Mouse (Mus musculus): ENCODE data around the gene Ccdc32. TPM values are rescaled to one million over a fixed set of nuclear protein-coding genes. Genes with fewer than 3 reads are reported as not detected.
A peak's percentile ranks its signal among the peaks of the same experiment; 100 is the strongest.
"Not testable (repeated sequence)": the region's sequence is repeated elsewhere in the genome, so short reads cannot be mapped to it uniquely, and the experiment has no call there.

Gene Ccdc32
- polyA plus RNA-seq, 1 experiment from 2014 or later, result 30.6 TPM

DNA sequence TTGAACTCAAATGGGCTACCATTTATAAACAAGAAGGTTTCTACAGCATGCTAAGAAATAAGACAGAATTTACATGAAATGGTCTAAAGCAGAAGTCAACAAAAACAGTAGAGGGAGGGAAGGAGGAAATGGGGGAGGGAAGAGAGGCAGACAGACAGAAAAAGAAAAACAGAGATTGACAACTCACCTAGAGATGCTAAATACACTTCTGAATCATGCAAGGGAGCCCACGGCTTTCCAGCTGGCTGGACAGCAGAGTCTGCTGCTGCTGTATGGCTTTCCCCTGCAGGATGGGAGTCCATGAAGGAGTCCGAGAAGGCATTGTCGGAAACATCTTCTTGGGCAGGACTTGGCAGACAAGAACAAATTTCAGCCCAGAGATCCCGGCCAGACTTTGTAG is 2.2 kb downstream of the Ccdc32 start:
- Histone ChIP-seq H3K27ac (no peak overlapping the region), H3K4me3 (replicated peaks) (no peak overlapping the region), H3K9me3 (no peaks in the 10 kb centered on the region), H3K4me1 (replicated peaks) (peaks cover 8% of the 10 kb centered on the region), H3K9ac (no peak overlapping the region), H3K4me2 (replicated peaks) (no peak overlapping the region; the same call in 1 of the 2 replicates), H3K36me3 (0 out of 2 replicates have a peak, but pooled peaks cover 7% of the 10 kb centered on the region), H3K27me3 (replicated peaks) (no peaks in the 10 kb centered on the region)
- ATAC-seq, result no peak
- WGBS, result 92% methylated on average over 4 of the region's 4 CpGs

DNA sequence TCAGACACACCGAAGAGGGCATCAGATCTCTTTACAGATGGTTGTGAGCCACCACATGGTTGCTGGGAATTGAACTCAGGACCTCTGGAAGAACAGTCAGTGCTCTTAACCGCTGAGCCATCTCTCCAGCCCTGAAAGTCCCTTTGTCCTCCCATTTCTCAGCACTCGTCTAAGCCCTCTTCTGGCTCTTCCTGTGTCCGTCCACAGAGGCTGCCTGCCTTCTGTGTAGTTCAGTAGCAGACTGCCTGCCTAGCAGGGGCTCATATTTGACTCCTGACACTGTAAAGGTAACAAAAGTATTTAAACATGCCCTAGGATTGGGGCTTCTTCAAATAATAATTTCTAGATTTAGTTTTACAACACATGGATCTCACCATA is 4.0 kb downstream of the Ccdc32 start:
- 77% methylated on average over 4 of the region's 4 CpGs for WGBS
- Histone ChIP-seq H3K9me3 (no peaks in the 10 kb centered on the region), H3K4me1 (replicated peaks) (peaks cover 8% of the 10 kb centered on the region), H3K4me2 (replicated peaks) (no peak overlapping the region), H3K4me3 (replicated peaks) (no peak overlapping the region), H3K9ac (no peak overlapping the region), H3K27me3 (replicated peaks) (no peaks in the 10 kb centered on the region), H3K36me3 (peaks cover 19% of the 10 kb centered on the region; the same call in 1 of the 2 replicates), H3K27ac (no peak overlapping the region)
- no peak for ATAC-seq

DNA sequence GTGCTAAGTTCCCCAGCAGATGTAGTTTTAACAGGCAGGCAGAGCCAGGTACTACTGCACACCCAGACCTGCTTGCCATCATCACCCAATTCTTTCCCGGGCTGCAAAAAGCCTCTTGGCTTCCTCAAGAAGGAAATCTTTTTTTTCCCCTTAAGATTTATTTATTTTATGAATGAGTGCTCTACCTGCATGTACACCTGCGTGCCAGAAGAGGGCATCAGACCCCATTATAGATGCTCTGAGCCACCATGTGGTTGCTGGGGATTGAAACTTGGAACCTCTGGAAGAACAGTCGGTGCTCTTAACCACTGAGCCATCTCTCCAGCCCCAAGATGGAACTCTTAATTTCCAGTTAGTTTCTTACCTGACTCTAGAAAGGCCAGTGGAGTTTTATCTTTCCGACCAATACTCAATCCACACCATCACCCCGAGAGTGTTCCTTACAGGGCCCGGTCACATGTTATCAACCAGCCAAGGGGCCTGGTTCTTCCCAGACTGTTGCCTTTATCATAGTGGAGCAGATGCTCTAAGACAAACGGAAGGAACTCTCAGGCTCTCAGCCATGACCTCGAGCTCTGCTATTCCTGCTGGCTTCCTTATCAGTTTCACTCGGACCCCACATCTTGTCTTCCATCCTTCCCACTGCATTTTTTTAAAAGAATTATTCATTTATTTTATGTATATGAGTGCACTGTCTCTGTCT is 4.5 kb downstream of the Ccdc32 start:
- 72% methylated on average over 9 of the region's 9 CpGs for WGBS
- Histone ChIP-seq H3K4me1 (replicated peaks) (peaks cover 8% of the 10 kb centered on the region), H3K36me3 (peaks cover 19% of the 10 kb centered on the region; the same call in 1 of the 2 replicates), H3K9me3 (no peaks in the 10 kb centered on the region), H3K4me2 (replicated peaks) (no peak overlapping the region), H3K27ac (no peak overlapping the region), H3K4me3 (replicated peaks) (no peak overlapping the region), H3K9ac (no peak overlapping the region), H3K27me3 (replicated peaks) (no peaks in the 10 kb centered on the region)
- ATAC-seq, result no peak

DNA sequence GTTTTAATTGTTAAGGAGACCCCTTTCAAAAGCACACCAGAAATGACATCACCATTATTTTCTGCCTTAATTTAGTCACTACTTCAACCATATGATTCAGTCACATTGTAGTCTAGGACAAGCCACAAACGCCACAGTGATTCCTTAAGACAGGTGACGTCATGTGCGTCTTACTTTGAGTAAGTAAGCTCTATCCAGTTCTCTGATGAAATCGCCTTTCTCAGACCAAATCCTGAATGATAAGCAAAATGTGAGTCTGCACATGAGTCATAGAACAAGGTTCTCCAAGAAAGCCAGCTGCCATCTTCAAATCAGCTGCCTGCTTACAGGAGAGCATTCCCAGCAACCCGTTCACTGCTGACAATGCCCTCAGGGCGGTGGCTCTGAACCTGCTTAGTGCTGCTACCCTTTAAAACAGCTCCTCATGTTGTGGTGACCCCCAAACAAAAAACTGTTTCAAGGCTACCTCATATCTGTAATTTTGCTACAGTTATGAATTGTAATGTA is 6.0 kb downstream of the Ccdc32 start:
- Histone ChIP-seq H3K4me1 (replicated peaks) (peaks cover 8% of the 10 kb centered on the region; the same call in 1 of the 2 replicates), H3K27me3 (replicated peaks) (no peaks in the 10 kb centered on the region), H3K4me3 (replicated peaks) (no peak overlapping the region), H3K9ac (no peak overlapping the region), H3K36me3 (peaks cover 19% of the 10 kb centered on the region; the same call in 1 of the 2 replicates), H3K4me2 (replicated peaks) (no peak overlapping the region), H3K9me3 (no peaks in the 10 kb centered on the region), H3K27ac (no peak overlapping the region)
- WGBS, result 95% methylated on average over 6 of the region's 6 CpGs
- no peak for ATAC-seq

DNA sequence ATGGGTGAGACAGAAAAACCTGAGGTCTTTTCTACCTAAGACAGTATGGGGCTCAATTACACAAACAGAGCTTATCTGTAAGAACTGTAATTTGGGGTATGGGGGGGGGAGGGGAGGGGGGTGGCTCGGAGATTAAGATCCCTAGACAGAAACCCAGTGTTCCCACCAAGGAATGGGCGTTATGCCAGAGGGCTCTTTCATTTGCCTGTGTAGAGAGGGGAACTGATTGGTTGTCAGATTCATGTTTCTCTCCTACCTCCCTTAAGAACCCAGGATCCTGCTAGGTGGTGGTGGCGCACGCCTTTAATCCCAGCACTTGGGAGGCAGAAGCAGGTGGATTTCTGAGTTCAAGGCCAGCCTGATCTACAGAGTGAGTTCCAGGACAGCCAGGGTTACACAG is 9.7 kb downstream of the Ccdc32 start:
- Histone ChIP-seq H3K4me2 (replicated peaks) (no peak overlapping the region), H3K9me3 (no peaks in the 10 kb centered on the region), H3K27me3 (replicated peaks) (no peaks in the 10 kb centered on the region), H3K4me3 (replicated peaks) (no peak overlapping the region), H3K9ac (no peak overlapping the region), H3K4me1 (replicated peaks) (peaks cover 8% of the 10 kb centered on the region; the same call in 1 of the 2 replicates), H3K36me3 (peaks cover 19% of the 10 kb centered on the region; the same call in 1 of the 2 replicates), H3K27ac (no peak overlapping the region)
- 62% methylated on average over 4 of the region's 4 CpGs for WGBS
- ATAC-seq, result no peak

DNA sequence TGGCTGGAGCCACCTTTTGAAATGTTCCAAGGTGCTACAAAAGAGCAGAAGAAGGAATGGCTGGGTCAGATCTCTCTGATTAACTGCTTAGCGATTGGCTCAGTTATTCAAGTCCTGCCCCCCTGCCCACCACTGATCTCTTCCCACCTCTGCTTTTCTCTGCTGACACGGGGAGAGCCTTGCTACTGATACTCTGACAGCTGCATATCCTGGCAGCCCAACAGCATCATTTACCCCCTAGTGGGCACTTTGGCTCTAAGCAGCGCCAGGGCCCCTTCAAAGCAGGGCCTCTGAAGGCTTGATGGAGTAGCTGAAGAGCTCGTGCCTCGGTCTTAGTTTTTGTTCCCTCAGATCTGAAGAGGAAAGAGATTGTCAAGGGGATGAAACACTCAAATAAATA is 10.1 kb downstream of the Ccdc32 start:
- Histone ChIP-seq H3K36me3 (peaks cover 19% of the 10 kb centered on the region; the same call in 1 of the 2 replicates), H3K27ac (peak overlapping the region; percentile 70), H3K4me2 (replicated peaks) (peak overlapping the region; percentile 37), H3K9ac (no peak overlapping the region), H3K27me3 (replicated peaks) (no peaks in the 10 kb centered on the region), H3K9me3 (no peaks in the 10 kb centered on the region), H3K4me1 (replicated peaks) (peaks cover 8% of the 10 kb centered on the region; the same call in 1 of the 2 replicates), H3K4me3 (replicated peaks) (no peak overlapping the region)
- no peak for ATAC-seq
- 27% methylated on average over 5 of the region's 5 CpGs for WGBS

DNA sequence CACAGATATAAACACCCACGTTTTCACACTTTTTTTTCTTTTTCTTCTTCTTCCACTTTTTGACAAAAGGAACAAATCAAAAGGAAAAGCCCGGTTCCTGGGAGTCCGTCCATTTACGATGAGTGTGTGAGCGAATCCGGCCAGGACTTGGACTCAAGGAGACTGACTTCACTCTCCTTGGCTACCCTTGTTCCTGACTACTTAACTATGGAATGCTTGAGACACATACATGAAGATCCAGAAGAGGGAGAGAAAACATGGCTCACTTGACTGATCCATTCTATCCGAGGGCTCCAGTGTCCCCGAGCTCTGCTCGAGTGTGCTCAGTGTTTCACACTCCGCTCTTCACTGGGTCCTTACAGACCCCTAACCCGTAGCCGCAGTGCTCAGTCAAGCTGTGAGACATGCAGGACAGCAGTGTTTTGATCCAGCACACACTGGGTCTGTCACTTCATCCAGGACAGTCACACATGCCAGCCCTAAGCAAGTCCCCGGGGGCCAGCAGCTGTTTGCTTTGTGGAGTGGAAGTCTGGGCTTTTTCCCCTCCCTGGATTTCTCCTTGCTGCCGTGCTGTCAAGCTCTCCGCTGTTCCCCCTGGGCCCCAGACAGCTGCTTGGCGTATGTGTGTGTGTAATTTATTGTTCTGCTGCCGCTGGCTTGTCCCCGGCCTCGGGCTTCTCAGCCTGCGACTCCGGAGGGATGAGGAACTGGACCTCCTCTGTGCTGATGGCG is 10.6 kb downstream of the Ccdc32 start:
- 44% methylated on average over 22 of the region's 22 CpGs for WGBS
- Histone ChIP-seq H3K27ac (peak overlapping the region; percentile 70), H3K9me3 (no peaks in the 10 kb centered on the region), H3K4me2 (replicated peaks) (peak overlapping the region; percentile 37), H3K4me1 (replicated peaks) (peaks cover 8% of the 10 kb centered on the region; the same call in 1 of the 2 replicates), H3K4me3 (replicated peaks) (no peak overlapping the region), H3K27me3 (replicated peaks) (no peaks in the 10 kb centered on the region), H3K9ac (no peak overlapping the region), H3K36me3 (peaks cover 19% of the 10 kb centered on the region; the same call in 1 of the 2 replicates)
- peak; percentile 40; the same call in 1 of the 2 replicates for ATAC-seq

DNA sequence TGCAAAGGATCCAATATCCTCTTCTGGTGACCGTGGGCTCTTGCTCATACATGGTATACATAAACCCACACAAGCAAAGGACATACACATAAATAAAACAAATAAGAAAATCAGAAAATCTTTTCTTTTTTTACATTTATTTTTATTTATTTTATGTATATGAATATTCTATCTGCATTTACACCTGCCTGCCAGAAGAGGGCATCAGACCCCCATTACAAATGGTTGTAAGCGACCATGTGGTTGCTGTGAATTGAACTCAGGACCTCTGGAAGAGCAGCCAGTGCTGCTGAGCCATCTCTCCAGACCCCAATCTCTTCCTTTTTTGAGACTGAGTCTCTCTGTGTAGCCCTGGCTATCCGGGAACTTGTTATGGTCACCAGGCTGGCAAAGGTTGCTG is 11.5 kb downstream of the Ccdc32 start:
- no peak overlapping the region for H3K9ac ChIP-seq
- WGBS, result 92% methylated on average over 3 of the region's 3 CpGs
- H3K27ac ChIP-seq, result no peak overlapping the region
- peaks cover 19% of the 10 kb centered on the region; the same call in 1 of the 2 replicates for H3K36me3 ChIP-seq
- H3K4me3 ChIP-seq (replicated peaks), result no peak overlapping the region
- H3K9me3 ChIP-seq, result no peaks in the 10 kb centered on the region
- no peak overlapping the region for H3K4me2 ChIP-seq (replicated peaks)
- H3K27me3 ChIP-seq (replicated peaks), result no peaks in the 10 kb centered on the region
- ATAC-seq, result no peak
- peaks cover 8% of the 10 kb centered on the region; the same call in 1 of the 2 replicates for H3K4me1 ChIP-seq (replicated peaks)

DNA sequence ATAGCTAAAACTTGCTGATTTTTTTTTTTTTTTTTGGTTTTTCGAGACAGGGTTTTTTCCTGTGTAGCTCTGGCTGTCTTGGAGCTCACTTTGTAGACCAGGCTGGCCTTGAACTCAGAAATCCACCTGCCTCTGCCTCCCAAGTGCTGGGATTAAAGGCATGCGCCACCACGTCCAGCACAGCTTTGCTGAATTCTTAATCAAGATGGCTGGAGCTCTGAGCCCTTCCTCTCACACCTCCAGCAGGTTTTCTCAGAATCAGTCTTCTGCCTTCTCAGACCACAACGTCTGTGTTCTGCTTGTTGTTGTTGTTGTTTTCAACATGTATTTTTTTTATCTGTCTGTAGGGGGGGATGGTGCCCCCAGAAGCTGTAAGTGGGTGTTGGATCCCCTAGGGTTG is 12.9 kb downstream of the Ccdc32 start:
- not testable (repeated sequence) for H3K4me3 ChIP-seq (replicated peaks); H3K27ac ChIP-seq; ATAC-seq; H3K36me3 ChIP-seq; H3K9ac ChIP-seq; H3K9me3 ChIP-seq; H3K4me1 ChIP-seq (replicated peaks); H3K27me3 ChIP-seq (replicated peaks); H3K4me2 ChIP-seq (replicated peaks)
- 84% methylated on average over 4 of the region's 4 CpGs for WGBS

DNA sequence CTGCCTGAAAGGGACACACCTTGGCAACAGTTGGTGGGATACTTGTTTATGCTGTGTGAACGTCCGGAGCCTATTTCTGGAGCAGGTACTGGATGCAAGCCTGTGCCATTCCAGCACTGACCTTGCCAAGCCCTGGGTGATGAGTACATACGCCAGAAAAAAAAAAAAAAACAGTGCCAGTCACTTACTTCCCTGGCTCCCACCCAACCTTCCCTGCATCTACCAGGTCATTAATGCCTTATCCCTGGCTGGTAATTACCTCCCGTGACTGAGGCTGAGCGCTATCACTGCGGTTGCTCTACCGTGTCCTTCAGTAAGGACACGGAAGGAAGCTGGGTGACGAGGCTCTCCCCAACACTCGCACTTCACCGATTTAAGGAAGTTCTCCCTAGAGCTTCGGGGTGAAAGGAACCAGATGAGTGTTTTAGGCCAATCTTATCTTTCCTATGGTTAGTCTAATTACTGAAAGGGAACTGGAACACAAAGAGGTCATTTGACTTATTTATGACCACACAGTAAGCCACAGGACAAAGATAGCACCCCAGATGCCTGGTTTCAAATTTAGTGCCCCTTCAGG is 13.5 kb downstream of the Ccdc32 start:
- no peaks in the 10 kb centered on the region for H3K27me3 ChIP-seq (replicated peaks)
- H3K4me2 ChIP-seq (replicated peaks), result no peak overlapping the region
- WGBS, result 60% methylated on average over 12 of the region's 12 CpGs

DNA sequence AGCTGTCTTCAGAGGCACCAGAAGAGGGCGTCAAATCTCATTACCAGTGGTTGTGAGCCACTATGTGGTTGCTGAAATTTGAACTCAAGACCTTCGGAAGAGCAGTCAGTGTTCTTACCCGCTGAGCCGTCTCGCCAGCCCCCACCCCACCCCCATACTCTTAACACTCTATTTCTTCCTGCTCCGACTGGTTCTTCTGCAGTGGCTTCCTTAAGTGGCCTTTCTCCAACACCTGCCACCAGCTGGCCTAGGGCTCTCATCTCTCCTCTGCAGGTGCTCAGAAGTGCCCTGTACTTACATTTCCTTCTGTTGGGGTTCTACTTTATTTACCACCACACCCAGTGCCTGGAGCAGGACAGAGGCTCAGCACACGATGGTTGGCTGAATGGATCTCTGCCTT is 14.2 kb downstream of the Ccdc32 start:
- peak; percentile 31; the same call in 1 of the 2 replicates for ATAC-seq
- H3K4me1 ChIP-seq (replicated peaks), result peaks cover 8% of the 10 kb centered on the region; the same call in 1 of the 2 replicates
- WGBS, result 66% methylated on average over 7 of the region's 7 CpGs
- H3K27ac ChIP-seq, result no peak overlapping the region
- H3K36me3 ChIP-seq, result 0 out of 2 replicates have a peak, but pooled peaks cover 3% of the 10 kb centered on the region
- no peaks in the 10 kb centered on the region for H3K27me3 ChIP-seq (replicated peaks)
- no peaks in the 10 kb centered on the region for H3K9me3 ChIP-seq
- no peak overlapping the region for H3K9ac ChIP-seq
- H3K4me3 ChIP-seq (replicated peaks), result no peak overlapping the region
- no peak overlapping the region for H3K4me2 ChIP-seq (replicated peaks)

More for the DNA sequence above, 13.5 kb downstream of the Ccdc32 start:
- no peak overlapping the region for H3K27ac ChIP-seq
- H3K4me1 ChIP-seq (replicated peaks), result peaks cover 8% of the 10 kb centered on the region; the same call in 1 of the 2 replicates
- 0 out of 2 replicates have a peak, but pooled peaks cover 3% of the 10 kb centered on the region for H3K36me3 ChIP-seq
- no peak overlapping the region for H3K9ac ChIP-seq
- peak; percentile 51; the same call in 1 of the 2 replicates for ATAC-seq
- H3K4me3 ChIP-seq (replicated peaks), result no peak overlapping the region
- H3K9me3 ChIP-seq, result no peaks in the 10 kb centered on the region

DNA sequence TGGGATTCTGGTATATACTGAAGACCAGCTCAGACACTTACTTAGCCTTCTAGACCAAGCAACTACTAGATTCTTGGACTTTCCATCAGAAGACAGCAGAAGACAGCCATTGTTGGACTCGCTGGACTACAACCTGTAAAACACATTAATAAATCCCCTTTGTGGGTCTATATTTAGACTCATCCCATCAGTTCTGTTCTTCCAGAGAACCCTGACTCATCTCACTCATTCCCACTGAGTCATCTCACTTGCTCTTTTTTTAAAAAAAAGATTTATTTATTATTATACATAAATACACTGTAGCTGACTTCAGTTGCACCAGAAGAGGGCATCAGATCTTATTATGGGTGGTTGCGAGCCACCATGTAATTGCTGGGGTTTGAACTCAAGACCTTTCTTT is 19.8 kb downstream of the Ccdc32 start:
- H3K36me3 ChIP-seq, result no peaks in the 10 kb centered on the region
- no peaks in the 10 kb centered on the region for H3K27me3 ChIP-seq (replicated peaks)
- H3K9me3 ChIP-seq, result no peaks in the 10 kb centered on the region
- no peaks in the 10 kb centered on the region for H3K4me1 ChIP-seq (replicated peaks)
- no peak for ATAC-seq
- H3K4me3 ChIP-seq (replicated peaks), result no peak overlapping the region
- no peak overlapping the region for H3K9ac ChIP-seq
- WGBS, result 87% methylated on average over 2 of the region's 2 CpGs
- no peak overlapping the region for H3K27ac ChIP-seq
- no peak overlapping the region for H3K4me2 ChIP-seq (replicated peaks)

Data from intestine, embryonic 15.5 days (tissue).